Mouse (Mus musculus): ENCODE results near the gene Dcun1d3. TPM values are rescaled to one million over a fixed set of nuclear protein-coding genes. Genes with fewer than 3 reads are reported as not detected.

The Dcun1d3 gene
- polyA plus RNA-seq, 1 experiment = 31.8 TPM

- Histone ChIP-seq H3K4me3 (ENCODE audit: insufficient read depth, low read length) (no peak overlapping the region), H3K27ac (ENCODE audit: insufficient read depth, low read length) (peak overlapping the region; percentile 100), H3K4me1 (ENCODE audit: control insufficient read depth, insufficient read depth, low read length) (peaks cover 13% of the 10 kb centered on the region)
- no peak for TF ChIP-seq CTCF (IDR thresholded peaks at IDR 0.05; ENCODE audit: borderline replicate concordance, insufficient read depth, low read length)
- TF ChIP-seq POLR2A (IDR thresholded peaks at IDR 0.05; ENCODE audit: low read depth, low read length) = no peak
Measured at GRCm38 (mm10) chr7:119860116-119860515, 36.0 kb downstream of the Dcun1d3 start.

GRCm38 (mm10) chr7:119859476-119859875 is 36.6 kb downstream of the Dcun1d3 start:
- no peak overlapping the region for H3K4me3 ChIP-seq (ENCODE audit: insufficient read depth, low read length)
- H3K4me1 ChIP-seq (ENCODE audit: control insufficient read depth, insufficient read depth, low read length) = peaks cover 13% of the 10 kb centered on the region
- no peak overlapping the region for H3K27ac ChIP-seq (ENCODE audit: insufficient read depth, low read length)
- no peak for TF ChIP-seq CTCF (IDR thresholded peaks at IDR 0.05; ENCODE audit: borderline replicate concordance, insufficient read depth, low read length)

- Histone ChIP-seq H3K4me1 (ENCODE audit: control insufficient read depth, insufficient read depth, low read length) (peaks cover 5% of the 10 kb centered on the region; the same call in 1 of the 2 replicates), H3K4me3 (ENCODE audit: insufficient read depth, low read length) (no peak overlapping the region), H3K27ac (ENCODE audit: insufficient read depth, low read length) (no peak overlapping the region)
- no peak for TF ChIP-seq POLR2A (IDR thresholded peaks at IDR 0.05; ENCODE audit: low read depth, low read length)
- TF ChIP-seq CTCF (IDR thresholded peaks at IDR 0.05; ENCODE audit: borderline replicate concordance, insufficient read depth, low read length) = no peak
Measured at GRCm38 (mm10) chr7:119855031-119855430, 41.1 kb downstream of the Dcun1d3 start.

GRCm38 (mm10) chr7:119854362-119854761 is 41.7 kb downstream of the Dcun1d3 start:
- no peak overlapping the region for H3K4me3 ChIP-seq (ENCODE audit: insufficient read depth, low read length)
- no peak overlapping the region for H3K27ac ChIP-seq (ENCODE audit: insufficient read depth, low read length)
- TF ChIP-seq CTCF (IDR thresholded peaks at IDR 0.05; ENCODE audit: borderline replicate concordance, insufficient read depth, low read length) = no peak
- peaks cover 5% of the 10 kb centered on the region; the same call in 1 of the 2 replicates for H3K4me1 ChIP-seq (ENCODE audit: control insufficient read depth, insufficient read depth, low read length)

GRCm38 (mm10) chr7:119853186-119853585 is 42.9 kb downstream of the Dcun1d3 start:
- TF ChIP-seq CTCF (IDR thresholded peaks at IDR 0.05; ENCODE audit: borderline replicate concordance, insufficient read depth, low read length) = no peak
- TF ChIP-seq POLR2A (IDR thresholded peaks at IDR 0.05; ENCODE audit: low read depth, low read length) = no peak
- H3K4me3 ChIP-seq (ENCODE audit: insufficient read depth, low read length) = no peak overlapping the region
- no peak overlapping the region for H3K27ac ChIP-seq (ENCODE audit: insufficient read depth, low read length)
- H3K4me1 ChIP-seq (ENCODE audit: control insufficient read depth, insufficient read depth, low read length) = peaks cover 5% of the 10 kb centered on the region; the same call in 1 of the 2 replicates

- no peak for TF ChIP-seq POLR2A (IDR thresholded peaks at IDR 0.05; ENCODE audit: low read depth, low read length)
- no peak for TF ChIP-seq CTCF (IDR thresholded peaks at IDR 0.05; ENCODE audit: borderline replicate concordance, insufficient read depth, low read length)
- Histone ChIP-seq H3K4me3 (ENCODE audit: insufficient read depth, low read length) (no peak overlapping the region), H3K4me1 (ENCODE audit: control insufficient read depth, insufficient read depth, low read length) (peaks cover 5% of the 10 kb centered on the region; the same call in 1 of the 2 replicates), H3K27ac (ENCODE audit: insufficient read depth, low read length) (no peak overlapping the region; the same call in 1 of the 2 replicates)
Measured at GRCm38 (mm10) chr7:119852494-119852893, 43.6 kb downstream of the Dcun1d3 start.

- Histone ChIP-seq H3K27ac (ENCODE audit: insufficient read depth, low read length) (peak overlapping the region; percentile 62; the same call in 1 of the 2 replicates), H3K4me3 (ENCODE audit: insufficient read depth, low read length) (no peak overlapping the region), H3K4me1 (ENCODE audit: control insufficient read depth, insufficient read depth, low read length) (peaks cover 5% of the 10 kb centered on the region; the same call in 1 of the 2 replicates)
- TF ChIP-seq CTCF (IDR thresholded peaks at IDR 0.05; ENCODE audit: borderline replicate concordance, insufficient read depth, low read length) (no peak), POLR2A (IDR thresholded peaks at IDR 0.05; ENCODE audit: low read depth, low read length) (no peak)
Measured at GRCm38 (mm10) chr7:119850737-119851136, 45.4 kb downstream of the Dcun1d3 start.

GRCm38 (mm10) chr7:119849096-119849495 is 47.0 kb downstream of the Dcun1d3 start:
- Histone ChIP-seq H3K27ac (ENCODE audit: insufficient read depth, low read length) (no peak overlapping the region), H3K4me3 (ENCODE audit: insufficient read depth, low read length) (no peak overlapping the region), H3K4me1 (ENCODE audit: control insufficient read depth, insufficient read depth, low read length) (peaks cover 5% of the 10 kb centered on the region; the same call in 1 of the 2 replicates)
- TF ChIP-seq CTCF (IDR thresholded peaks at IDR 0.05; ENCODE audit: borderline replicate concordance, insufficient read depth, low read length) (peak; percentile 71; the same call in 1 of the 2 replicates), POLR2A (IDR thresholded peaks at IDR 0.05; ENCODE audit: low read depth, low read length) (no peak)

GRCm38 (mm10) chr7:119847396-119847795 is 48.7 kb downstream of the Dcun1d3 start:
- no peak overlapping the region for H3K27ac ChIP-seq (ENCODE audit: insufficient read depth, low read length)
- TF ChIP-seq POLR2A (IDR thresholded peaks at IDR 0.05; ENCODE audit: low read depth, low read length) = no peak
- TF ChIP-seq CTCF (IDR thresholded peaks at IDR 0.05; ENCODE audit: borderline replicate concordance, insufficient read depth, low read length) = no peak
- peaks cover 5% of the 10 kb centered on the region; the same call in 1 of the 2 replicates for H3K4me1 ChIP-seq (ENCODE audit: control insufficient read depth, insufficient read depth, low read length)
- no peak overlapping the region for H3K4me3 ChIP-seq (ENCODE audit: insufficient read depth, low read length)

- Histone ChIP-seq H3K4me1 (ENCODE audit: control insufficient read depth, insufficient read depth, low read length) (peaks cover 1% of the 10 kb centered on the region; the same call in 1 of the 2 replicates), H3K27ac (ENCODE audit: insufficient read depth, low read length) (no peak overlapping the region), H3K4me3 (ENCODE audit: insufficient read depth, low read length) (no peak overlapping the region)
- TF ChIP-seq POLR2A (IDR thresholded peaks at IDR 0.05; ENCODE audit: low read depth, low read length) = no peak
Measured at GRCm38 (mm10) chr7:119845541-119845940, 50.6 kb downstream of the Dcun1d3 start.
